Mouse (Mus musculus) kidney, embryonic 15.5 days (tissue): ENCODE results near the gene Kirrel. TPM values are rescaled to one million over a fixed set of nuclear protein-coding genes. Genes with fewer than 3 reads are reported as not detected.
"Not testable (repeated sequence)": the region's sequence is repeated elsewhere in the genome, so short reads cannot be mapped to it uniquely, and the experiment has no call there.

Experiments used
- ATAC-seq: fragments of 200-750 bp; cut with Nextera tagmentation; replicated peaks from 2 replicates; pipeline ENCODE4 v1.8.0; 2017; ENCODE audit warnings: moderate TSS enrichment; ENCODE audit not compliant: low FRiP score
- H3K27ac ChIP-seq: fragments of 300-500 bp; sonication (generic); 2 replicates; pipeline ENCODE4 v1.5.1; 2015; ENCODE audit warnings: mild to moderate bottlenecking, inconsistent platforms
- H3K27me3 ChIP-seq: fragments of 300-500 bp; sonication (generic); 2 replicates; pipeline ENCODE4 v1.6.1; 2015; ENCODE audit warnings: inconsistent platforms
- H3K36me3 ChIP-seq: fragments of 300-500 bp; sonication (generic); 2 replicates; pipeline ENCODE4 v1.6.1; 2015; ENCODE audit warnings: inconsistent platforms
- H3K4me1 ChIP-seq: fragments of 300-500 bp; sonication (generic); 2 replicates; pipeline ENCODE4 v1.6.1; 2015; ENCODE audit warnings: inconsistent platforms
- H3K4me2 ChIP-seq: fragments of 300-500 bp; sonication (generic); 2 replicates; pipeline ENCODE4 v1.6.1; 2015; ENCODE audit warnings: moderate library complexity, mild to moderate bottlenecking, inconsistent platforms
- H3K4me3 ChIP-seq: fragments of 300-500 bp; sonication (generic); replicated peaks from 2 replicates; pipeline ENCODE4 v1.5.1; 2015; ENCODE audit warnings: mild to moderate bottlenecking, inconsistent platforms
- H3K9ac ChIP-seq: fragments of 300-500 bp; sonication (generic); 2 replicates; pipeline ENCODE4 v1.6.1; 2015; ENCODE audit warnings: mild to moderate bottlenecking, inconsistent platforms
- H3K9me3 ChIP-seq: fragments of 300-500 bp; sonication (generic); replicated peaks from 2 replicates; pipeline ENCODE4 v1.6.1; 2016; ENCODE audit warnings: inconsistent platforms
- WGBS: fragments of 180-500 bp; shearing (Covaris S2); methylation state at CpG from one replicate; pipeline ENCODE4 v1.1.7; 2015; ENCODE audit warnings: mixed read lengths; 5-methylcytosine and 5-hydroxymethylcytosine counted together
- polyA plus RNA-seq: library from polyadenylated mRNA; unstranded; fragments of >200 nt; fragmentation: Nextera tagmentation; extraction: Ambion mirVana; gene quantifications from 2 replicates; pipeline ENCODE4 v1.2.1, GENCODE M21; 2015

The Kirrel gene
- polyA plus RNA-seq, 1 experiment from 2014 or later = 18.5 TPM

- Histone ChIP-seq H3K36me3 (peaks cover 18% of the 10 kb centered on the region), H3K4me2 (no peak overlapping the region), H3K27ac (0 out of 2 replicates have a peak overlapping the region, but pooled peaks have one; percentile 18), H3K27me3 (no peaks in the 10 kb centered on the region), H3K9ac (no peak overlapping the region), H3K9me3 (no peaks in the 10 kb centered on the region), H3K4me3 (no peak overlapping the region), H3K4me1 (peaks cover 41% of the 10 kb centered on the region)
- ATAC-seq = no peak
- WGBS = 77% methylated on average over 9 of the region's 9 CpGs
Observed at GRCm38 (mm10) chr3:87118214-87118613, 56.3 kb downstream of the Kirrel start.

GRCm38 (mm10) chr3:87117632-87118031 is 56.9 kb downstream of the Kirrel start:
- H3K27me3 ChIP-seq = no peaks in the 10 kb centered on the region
- no peak overlapping the region for H3K9ac ChIP-seq
- 64% methylated on average over 12 of the region's 12 CpGs for WGBS
- peaks cover 47% of the 10 kb centered on the region for H3K4me1 ChIP-seq
- H3K36me3 ChIP-seq = peaks cover 18% of the 10 kb centered on the region
- no peak overlapping the region for H3K4me2 ChIP-seq
- H3K4me3 ChIP-seq = no peak overlapping the region
- H3K9me3 ChIP-seq = no peaks in the 10 kb centered on the region
- no peak for ATAC-seq
- 0 out of 2 replicates have a peak overlapping the region, but pooled peaks have one; percentile 18 for H3K27ac ChIP-seq

GRCm38 (mm10) chr3:87115726-87116540 is 58.6 kb downstream of the Kirrel start:
- peak overlapping the region; percentile 66 for H3K27ac ChIP-seq

GRCm38 (mm10) chr3:87115271-87115670 is 59.3 kb downstream of the Kirrel start:
- H3K9me3 ChIP-seq = no peaks in the 10 kb centered on the region
- H3K4me2 ChIP-seq = no peak overlapping the region
- no peak overlapping the region for H3K9ac ChIP-seq
- H3K36me3 ChIP-seq = peaks cover 9% of the 10 kb centered on the region; the same call in 1 of the 2 replicates
- no peak for ATAC-seq
- H3K4me3 ChIP-seq = no peak overlapping the region
- H3K27ac ChIP-seq = peak overlapping the region; percentile 66
- no peaks in the 10 kb centered on the region for H3K27me3 ChIP-seq
- 54% methylated on average over 8 of the region's 8 CpGs for WGBS
- peaks cover 56% of the 10 kb centered on the region for H3K4me1 ChIP-seq

More at GRCm38 (mm10) chr3:87115726-87116540, 58.6 kb downstream of the Kirrel start:
- H3K4me1 ChIP-seq = peaks cover 56% of the 10 kb centered on the region
- no peaks in the 10 kb centered on the region for H3K9me3 ChIP-seq
- no peak overlapping the region for H3K9ac ChIP-seq
- WGBS = 73% methylated on average over 6 of the region's 6 CpGs
- peaks cover 8% of the 10 kb centered on the region for H3K36me3 ChIP-seq
- no peak overlapping the region for H3K4me3 ChIP-seq
- no peak overlapping the region for H3K4me2 ChIP-seq
- no peaks in the 10 kb centered on the region for H3K27me3 ChIP-seq
- ATAC-seq = no peak

GRCm38 (mm10) chr3:87114801-87115200 is 59.7 kb downstream of the Kirrel start:
- 53% methylated on average over 9 of the region's 9 CpGs for WGBS
- Histone ChIP-seq H3K4me2 (no peak overlapping the region), H3K9me3 (no peaks in the 10 kb centered on the region), H3K36me3 (peaks cover 9% of the 10 kb centered on the region; the same call in 1 of the 2 replicates), H3K4me1 (peaks cover 56% of the 10 kb centered on the region), H3K27ac (peak overlapping the region; percentile 66), H3K27me3 (no peaks in the 10 kb centered on the region), H3K4me3 (no peak overlapping the region), H3K9ac (no peak overlapping the region)
- ATAC-seq = peak; percentile 49; the same call in 1 of the 2 replicates

- 72% methylated on average over 1 of the region's 1 CpGs for WGBS
- H3K4me3 ChIP-seq, H3K36me3 ChIP-seq, H3K27me3 ChIP-seq, H3K9me3 ChIP-seq, ATAC-seq, H3K9ac ChIP-seq, H3K4me2 ChIP-seq, H3K27ac ChIP-seq: not testable (repeated sequence)
- peaks cover 56% of the 10 kb centered on the region for H3K4me1 ChIP-seq
Observed at GRCm38 (mm10) chr3:87113881-87114280, 60.7 kb downstream of the Kirrel start.

- Histone ChIP-seq H3K36me3 (0 out of 2 replicates have a peak, but pooled peaks cover 6% of the 10 kb centered on the region), H3K9ac (no peak overlapping the region), H3K4me2 (no peak overlapping the region), H3K4me3 (no peak overlapping the region), H3K4me1 (peaks cover 48% of the 10 kb centered on the region), H3K27me3 (no peaks in the 10 kb centered on the region), H3K27ac (no peak overlapping the region), H3K9me3 (no peaks in the 10 kb centered on the region)
- 38% methylated on average over 3 of the region's 3 CpGs for WGBS
- ATAC-seq = 0 out of 2 replicates have a peak, but pooled peaks have one; percentile 24
Observed at GRCm38 (mm10) chr3:87112264-87112663, 62.3 kb downstream of the Kirrel start.

- no peak overlapping the region for H3K4me2 ChIP-seq
- H3K9me3 ChIP-seq = no peaks in the 10 kb centered on the region
- no peak for ATAC-seq
- no peaks in the 10 kb centered on the region for H3K27me3 ChIP-seq
- H3K4me1 ChIP-seq = peaks cover 27% of the 10 kb centered on the region
- no peak overlapping the region for H3K27ac ChIP-seq
- no peak overlapping the region for H3K9ac ChIP-seq
- no peak overlapping the region for H3K4me3 ChIP-seq
- H3K36me3 ChIP-seq = 0 out of 2 replicates have a peak, but pooled peaks cover 3% of the 10 kb centered on the region
- 79% methylated on average over 2 of the region's 2 CpGs for WGBS
Observed at GRCm38 (mm10) chr3:87104856-87105255, 69.7 kb downstream of the Kirrel start.

- ATAC-seq = 0 out of 2 replicates have a peak, but pooled peaks have one; percentile 24
- Histone ChIP-seq H3K36me3 (peaks cover 6% of the 10 kb centered on the region; the same call in 1 of the 2 replicates), H3K27me3 (no peaks in the 10 kb centered on the region), H3K9ac (no peak overlapping the region), H3K9me3 (no peaks in the 10 kb centered on the region), H3K27ac (peak overlapping the region; percentile 18; the same call in 1 of the 2 replicates), H3K4me2 (no peak overlapping the region), H3K4me3 (no peak overlapping the region), H3K4me1 (peaks cover 44% of the 10 kb centered on the region)
- 33% methylated on average over 5 of the region's 7 CpGs for WGBS
Observed at GRCm38 (mm10) chr3:87102346-87102745, 72.2 kb downstream of the Kirrel start.

- no peak overlapping the region for H3K4me3 ChIP-seq
- no peak overlapping the region for H3K4me2 ChIP-seq
- no peak overlapping the region for H3K27ac ChIP-seq
- peaks cover 16% of the 10 kb centered on the region; the same call in 1 of the 2 replicates for H3K36me3 ChIP-seq
- no peaks in the 10 kb centered on the region for H3K9me3 ChIP-seq
- WGBS = 76% methylated on average over 4 of the region's 4 CpGs
- peaks cover 44% of the 10 kb centered on the region for H3K4me1 ChIP-seq
- H3K9ac ChIP-seq = no peak overlapping the region
- no peaks in the 10 kb centered on the region for H3K27me3 ChIP-seq
- no peak for ATAC-seq
Observed at GRCm38 (mm10) chr3:87100911-87101310, 73.6 kb downstream of the Kirrel start.

GRCm38 (mm10) chr3:87097969-87098946 is 76.3 kb downstream of the Kirrel start:
- Histone ChIP-seq H3K27ac (peak overlapping the region; percentile 37; the same call in 1 of the 2 replicates), H3K9ac (no peak overlapping the region), H3K4me3 (no peak overlapping the region), H3K36me3 (peaks cover 29% of the 10 kb centered on the region), H3K4me2 (no peak overlapping the region), H3K4me1 (peaks cover 54% of the 10 kb centered on the region), H3K9me3 (no peaks in the 10 kb centered on the region), H3K27me3 (no peaks in the 10 kb centered on the region)
- ATAC-seq = peak; percentile 44; the same call in 1 of the 2 replicates
- WGBS = 64% methylated on average over 19 of the region's 19 CpGs
